Mouse (Mus musculus) stomach, embryonic 14.5 days (tissue): ENCODE data around the gene Stk39. TPM values are rescaled to one million over a fixed set of nuclear protein-coding genes. Genes with fewer than 3 reads are reported as not detected.

Experiments used
- ATAC-seq: fragments of 200-750 bp; cut with Nextera tagmentation; 2 replicates; pipeline ENCODE4 v1.8.0; 2017; ENCODE audit warnings: low read depth, moderate TSS enrichment; ENCODE audit not compliant: insufficient number of reproducible peaks, insufficient read depth, low FRiP score
- H3K27ac ChIP-seq: fragments of 300-500 bp; sonication (generic); 2 replicates; pipeline ENCODE4 v1.5.1; 2014; ENCODE audit warnings: mild to moderate bottlenecking, low read length, moderate library complexity, mixed read lengths
- H3K27me3 ChIP-seq: fragments of 300-500 bp; sonication (generic); 2 replicates; pipeline ENCODE4 v1.6.1; 2014; ENCODE audit warnings: low read length, control low read depth, mixed read lengths; ENCODE audit not compliant: control insufficient read depth, insufficient read depth
- H3K36me3 ChIP-seq: fragments of 300-500 bp; sonication (generic); 2 replicates; pipeline ENCODE4 v1.6.1; 2014; ENCODE audit warnings: mild to moderate bottlenecking, control low read depth, low read length, moderate library complexity, mixed read lengths; ENCODE audit not compliant: control insufficient read depth, insufficient read depth
- H3K4me1 ChIP-seq: fragments of 300-500 bp; sonication (generic); 2 replicates; pipeline ENCODE4 v1.6.1; 2014; ENCODE audit warnings: low read length, control low read depth, mixed read lengths; ENCODE audit not compliant: control insufficient read depth, insufficient read depth
- H3K4me2 ChIP-seq: fragments of 300-500 bp; sonication (generic); replicated peaks from 2 replicates; pipeline ENCODE4 v1.6.1; 2014; ENCODE audit warnings: low read depth, low read length, control low read depth
- H3K4me3 ChIP-seq: fragments of 300-500 bp; sonication (generic); 2 replicates; pipeline ENCODE4 v1.5.1; 2014; ENCODE audit warnings: low read depth, low read length, control low read depth
- H3K9ac ChIP-seq: fragments of 300-500 bp; sonication (generic); replicated peaks from 2 replicates; pipeline ENCODE4 v1.6.1; 2014; ENCODE audit warnings: low read depth, mild to moderate bottlenecking, control low read depth, low read length, moderate library complexity, mixed read lengths
- H3K9me3 ChIP-seq: fragments of 300-500 bp; sonication (generic); 2 replicates; pipeline ENCODE4 v1.6.1; 2016; ENCODE audit warnings: low read depth, low read length, control low read depth; ENCODE audit not compliant: control insufficient read depth
- WGBS: fragments of 180-500 bp; shearing (Covaris S2); extraction: QIAGEN DNeasy Blood & Tissue Kit; methylation state at CpG from one replicate; pipeline ENCODE4 v1.1.7; 2014; 5-methylcytosine and 5-hydroxymethylcytosine counted together
- polyA plus RNA-seq: library from polyadenylated mRNA; unstranded; fragments of >200 nt; fragmentation: Nextera tagmentation; extraction: Ambion mirVana; gene quantifications from 2 replicates; pipeline ENCODE4 v1.2.1, GENCODE M21; 2014

Gene Stk39
- polyA plus RNA-seq, 1 experiment from 2014 or later, result 20.1 TPM

- H3K27me3 ChIP-seq, result no peaks in the 10 kb centered on the region
- H3K4me2 ChIP-seq, result no peak overlapping the region
- no peak overlapping the region for H3K9ac ChIP-seq
- no peak overlapping the region for H3K4me3 ChIP-seq
- H3K27ac ChIP-seq, result no peak overlapping the region
- no peaks in the 10 kb centered on the region for H3K9me3 ChIP-seq
- ATAC-seq, result no peak
- WGBS, result 79% methylated on average over 14 of the region's 14 CpGs
- H3K36me3 ChIP-seq, result no peaks in the 10 kb centered on the region; the same call in 1 of the 2 replicates
- peaks cover 4% of the 10 kb centered on the region; the same call in 1 of the 2 replicates for H3K4me1 ChIP-seq
Observed at GRCm38 (mm10) chr2:68387824-68388582, 84.1 kb downstream of the Stk39 start.

GRCm38 (mm10) chr2:68386313-68386863 is 85.7 kb downstream of the Stk39 start:
- 70% methylated on average over 10 of the region's 10 CpGs for WGBS
- H3K27ac ChIP-seq, result peak overlapping the region; percentile 48; the same call in 1 of the 2 replicates
- ATAC-seq, result no peak

DNA sequence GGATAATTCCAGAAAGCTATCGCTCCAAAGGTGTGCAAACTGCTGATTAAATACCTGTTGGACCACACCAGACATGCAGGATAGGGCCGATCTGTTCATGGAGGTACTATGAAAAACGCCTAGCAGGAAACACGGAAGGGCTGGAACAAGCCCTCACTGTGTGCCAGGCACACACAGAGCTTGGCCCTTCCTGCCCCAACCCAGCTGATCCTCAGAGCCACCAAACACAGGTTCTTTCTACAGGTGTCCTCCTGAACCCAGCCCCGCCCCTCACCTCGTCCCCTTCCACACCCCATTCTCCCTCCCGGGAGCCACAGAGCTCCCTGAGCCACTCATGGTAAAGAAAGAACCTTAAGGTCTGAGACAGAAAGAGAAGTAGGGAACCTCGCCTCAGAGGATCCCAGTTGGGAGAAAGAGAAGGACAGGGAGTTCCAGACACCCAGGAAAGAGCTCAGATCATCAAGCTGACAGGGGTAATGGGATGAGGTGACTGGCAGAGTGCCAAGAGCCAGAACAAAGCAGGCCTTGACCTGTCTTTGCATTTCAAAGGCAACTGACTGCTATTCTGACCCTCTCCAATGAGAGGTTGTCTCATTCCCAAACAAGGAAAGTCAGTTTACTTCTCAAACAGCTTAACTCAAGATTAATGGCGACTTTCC is 86.3 kb downstream of the Stk39 start:
- peak overlapping the region; percentile 70 for H3K27ac ChIP-seq

More at GRCm38 (mm10) chr2:68386313-68386863, 85.7 kb downstream of the Stk39 start:
- Histone ChIP-seq H3K27me3 (no peaks in the 10 kb centered on the region), H3K9ac (no peak overlapping the region), H3K9me3 (no peaks in the 10 kb centered on the region), H3K4me2 (no peak overlapping the region), H3K4me3 (no peak overlapping the region), H3K4me1 (peaks cover 10% of the 10 kb centered on the region; the same call in 1 of the 2 replicates), H3K36me3 (no peaks in the 10 kb centered on the region; the same call in 1 of the 2 replicates)

GRCm38 (mm10) chr2:68383964-68384363 is 88.1 kb downstream of the Stk39 start:
- Histone ChIP-seq H3K4me1 (peaks cover 19% of the 10 kb centered on the region), H3K4me2 (no peak overlapping the region), H3K27ac (no peak overlapping the region), H3K9ac (no peak overlapping the region), H3K9me3 (no peaks in the 10 kb centered on the region), H3K4me3 (no peak overlapping the region), H3K36me3 (no peaks in the 10 kb centered on the region; the same call in 1 of the 2 replicates), H3K27me3 (no peaks in the 10 kb centered on the region)
- ATAC-seq, result no peak
- whole genome bisulfite sequencing, result 84% methylated on average over 4 of the region's 4 CpGs

More for the DNA sequence above, 86.3 kb downstream of the Stk39 start:
- Histone ChIP-seq H3K4me3 (no peak overlapping the region), H3K4me2 (no peak overlapping the region), H3K4me1 (peaks cover 12% of the 10 kb centered on the region; the same call in 1 of the 2 replicates), H3K9me3 (no peaks in the 10 kb centered on the region), H3K36me3 (no peaks in the 10 kb centered on the region; the same call in 1 of the 2 replicates), H3K9ac (no peak overlapping the region), H3K27me3 (no peaks in the 10 kb centered on the region)
- peak; percentile 60 for ATAC-seq
- WGBS, result 62% methylated on average over 9 of the region's 9 CpGs

DNA sequence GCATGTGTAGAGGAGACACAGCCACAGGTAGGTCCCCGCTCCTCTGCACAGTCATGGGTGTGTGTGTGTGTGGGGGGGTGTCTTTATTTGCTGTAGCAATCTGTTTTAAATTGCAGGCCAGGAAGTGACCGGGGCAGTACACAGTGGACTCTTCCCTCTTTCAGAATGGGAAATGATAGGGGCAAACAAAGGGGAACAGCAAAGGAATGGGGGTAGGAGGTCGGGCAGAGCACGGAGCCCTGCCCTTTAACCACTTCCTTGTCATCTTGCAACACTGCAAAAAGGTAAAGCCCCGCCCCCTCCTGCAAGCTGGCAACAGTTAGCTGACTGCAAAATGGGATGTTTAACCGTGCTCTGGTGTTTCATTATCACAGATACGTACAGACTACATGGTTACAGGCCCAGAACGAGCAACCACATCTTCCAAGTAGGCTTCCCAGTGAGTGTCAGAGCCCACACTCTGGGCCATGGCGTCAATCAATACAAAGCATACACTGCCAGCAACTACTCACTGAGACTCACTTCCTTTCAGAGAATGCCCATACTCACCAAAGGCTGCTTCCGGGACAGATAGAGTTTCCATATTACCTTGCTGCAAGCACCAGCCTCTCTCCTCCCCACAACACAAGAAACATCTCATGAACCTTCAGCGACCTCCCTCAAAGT is 89.5 kb downstream of the Stk39 start:
- Histone ChIP-seq H3K4me2 (no peak overlapping the region), H3K9me3 (no peaks in the 10 kb centered on the region), H3K27ac (peak overlapping the region; percentile 22; the same call in 1 of the 2 replicates), H3K4me3 (no peak overlapping the region), H3K9ac (no peak overlapping the region), H3K27me3 (no peaks in the 10 kb centered on the region), H3K36me3 (no peaks in the 10 kb centered on the region; the same call in 1 of the 2 replicates), H3K4me1 (peaks cover 19% of the 10 kb centered on the region)
- ATAC-seq, result peak; percentile 43
- 59% methylated on average over 11 of the region's 11 CpGs for WGBS

DNA sequence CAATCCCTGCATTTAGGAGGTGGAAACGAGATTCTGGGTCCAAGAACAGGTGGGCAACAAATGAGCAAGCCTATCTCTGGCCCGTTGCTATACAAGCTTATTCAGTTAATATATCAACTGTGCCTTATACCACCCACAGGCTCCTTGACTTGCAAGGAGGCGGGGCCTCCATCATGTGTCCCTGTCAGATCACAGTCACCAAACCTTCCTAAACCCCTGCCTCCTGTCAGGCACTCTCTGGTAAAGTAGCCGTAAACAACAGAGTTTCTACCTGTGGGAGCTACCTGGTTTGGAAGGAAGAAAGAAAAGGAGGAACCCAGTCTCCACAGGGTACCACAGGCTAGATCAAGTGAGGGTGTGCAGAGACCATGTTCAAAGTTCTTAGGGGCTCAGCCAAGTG is 90.2 kb downstream of the Stk39 start:
- WGBS, result 62% methylated on average over 4 of the region's 4 CpGs
- no peak for ATAC-seq
- no peak overlapping the region for H3K4me2 ChIP-seq

GRCm38 (mm10) chr2:68381205-68381604 is 90.9 kb downstream of the Stk39 start:
- Histone ChIP-seq H3K36me3 (no peaks in the 10 kb centered on the region; the same call in 1 of the 2 replicates), H3K9ac (no peak overlapping the region), H3K27me3 (no peaks in the 10 kb centered on the region), H3K27ac (no peak overlapping the region), H3K9me3 (no peaks in the 10 kb centered on the region), H3K4me1 (peaks cover 21% of the 10 kb centered on the region), H3K4me2 (no peak overlapping the region), H3K4me3 (no peak overlapping the region)
- 31% methylated on average over 6 of the region's 6 CpGs for WGBS
- no peak for ATAC-seq

More for the DNA sequence above, 90.2 kb downstream of the Stk39 start:
- Histone ChIP-seq H3K27me3 (no peaks in the 10 kb centered on the region), H3K9me3 (no peaks in the 10 kb centered on the region), H3K4me1 (peaks cover 21% of the 10 kb centered on the region), H3K36me3 (no peaks in the 10 kb centered on the region; the same call in 1 of the 2 replicates), H3K4me3 (no peak overlapping the region), H3K27ac (peak overlapping the region; percentile 22; the same call in 1 of the 2 replicates), H3K9ac (no peak overlapping the region)

DNA sequence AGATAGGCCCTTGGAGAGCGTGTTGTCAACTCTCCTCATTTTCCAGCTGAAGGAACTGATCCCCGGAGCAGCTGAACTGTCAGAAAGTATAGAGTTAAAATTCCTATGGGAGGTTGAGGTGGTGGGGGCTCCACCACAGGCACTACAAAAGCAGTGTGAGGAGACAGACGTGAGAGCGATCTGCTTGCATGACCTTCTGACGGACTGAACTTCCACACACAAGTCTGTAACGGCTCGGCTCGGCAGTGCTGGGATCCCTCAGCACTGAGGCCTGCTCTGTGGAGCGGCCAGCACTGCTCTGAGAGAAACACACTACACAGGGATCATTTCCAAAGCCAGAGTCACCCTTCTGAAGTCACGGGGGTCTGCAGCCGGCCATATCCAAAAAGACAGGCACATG is 92.4 kb downstream of the Stk39 start:
- H3K4me3 ChIP-seq, result no peak overlapping the region
- H3K9me3 ChIP-seq, result no peaks in the 10 kb centered on the region
- H3K4me2 ChIP-seq, result no peak overlapping the region
- 37% methylated on average over 11 of the region's 11 CpGs for WGBS
- peaks cover 17% of the 10 kb centered on the region for H3K4me1 ChIP-seq
- H3K9ac ChIP-seq, result no peak overlapping the region
- H3K27ac ChIP-seq, result no peak overlapping the region; the same call in 1 of the 2 replicates
- H3K36me3 ChIP-seq, result no peaks in the 10 kb centered on the region; the same call in 1 of the 2 replicates
- ATAC-seq, result no peak
- no peaks in the 10 kb centered on the region for H3K27me3 ChIP-seq
